Comparison of ENCODE assay signal across 16 mouse cellular contexts in the genomic region with DNA sequence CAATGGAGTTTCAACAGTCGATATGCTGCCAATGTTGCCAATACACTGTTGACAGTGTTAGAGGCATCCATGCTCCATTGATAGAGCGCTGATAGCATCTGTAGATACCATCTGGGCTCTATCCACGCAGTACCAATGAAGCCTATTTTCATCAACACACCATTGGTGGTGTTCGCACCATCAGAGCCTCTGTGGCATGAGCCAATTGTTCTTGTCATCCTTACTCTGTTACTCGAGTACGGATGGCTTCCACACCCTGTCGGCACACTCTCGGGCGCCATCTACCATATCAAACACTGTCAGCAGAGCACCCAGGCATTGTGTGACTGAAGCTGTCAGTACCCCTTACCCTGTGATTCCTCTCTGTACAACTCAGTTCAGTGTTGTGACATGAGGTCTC.
A peak's percentile ranks its signal among the peaks of the same experiment; 100 is the strongest.
DNase-seq lines count a peak whose midpoint lies in the region.
"Had no signal": no experiment of that assay in that cellular context is flagged by ENCODE, and none has a peak within 500 bp of the region (broad histone marks: within the 10 kb centered on the region; RNA-seq: fewer than 3 reads in every experiment).

No protein-coding gene starts in this region.

- DNase-seq in layer of hippocampus, adult 11-12 months (ENCODE audit: low spot score), result peak; percentile 38
- no peak for DNase-seq in layer of hippocampus, postnatal 25 days (ENCODE audit: extremely low spot score in 1 of 2, low spot score in 1 of 2)
- DNase-seq in layer of hippocampus, adult 8-10 months (ENCODE audit: low spot score in 2 of 2), result peak; percentile 50 to 52
- DNase-seq in layer of hippocampus, postnatal 36 days, result peak; percentile 26 to 32
- no peak for DNase-seq in left cerebral cortex, adult 9 months (ENCODE audit: low spot score in 2 of 2)
- DNase-seq in kidney, postnatal 10 days, result no peak
- DNase-seq: adrenal gland, postnatal 10 days; adrenal gland, postnatal 36 days; B cell, adult 2 months; cerebellum, adult 18-20 months; cerebellum, adult 9-10 months; cerebellum, postnatal 14 days; gastrocnemius, postnatal 25 days; heart, adult 18-20 months; heart, postnatal 14 days; heart, postnatal 4 days had no signal

Comparison
In these comparisons a context has a peak if more than half of its experiments do, and no peak if none do; other contexts are left out.
1. DNase-seq: peak in layer of hippocampus, adult 11-12 months (single experiment), layer of hippocampus, adult 8-10 months (2 of 2) and layer of hippocampus, postnatal 36 days (2 of 2); none in layer of hippocampus, postnatal 25 days (0 of 2), left cerebral cortex, adult 9 months (0 of 2) and kidney, postnatal 10 days (single experiment).